Mouse (Mus musculus) erythroblast, embryonic 14.5 days (primary cell): ENCODE data around the gene Robo4.

Source experiments
- GATA1 ChIP-seq: IDR thresholded peaks from 2 replicates; pipeline ENCODE4 v1.6.1; 2012; ENCODE audit warnings: low read length, inconsistent platforms, mixed read lengths
- TAL1 ChIP-seq: IDR thresholded peaks from 3 replicates; pipeline ENCODE4 v1.6.1; 2012; ENCODE audit warnings: low read length, inconsistent platforms, mixed read lengths

GRCm38 (mm10) chr9:37375718-37376117 lies 26.0 kb upstream of the Robo4 start:
- TF ChIP-seq GATA1: no peak
- no peak for TF ChIP-seq TAL1
